Mouse (Mus musculus): ENCODE measurements around the gene Crlf3.

Crlf3 gene

DNA sequence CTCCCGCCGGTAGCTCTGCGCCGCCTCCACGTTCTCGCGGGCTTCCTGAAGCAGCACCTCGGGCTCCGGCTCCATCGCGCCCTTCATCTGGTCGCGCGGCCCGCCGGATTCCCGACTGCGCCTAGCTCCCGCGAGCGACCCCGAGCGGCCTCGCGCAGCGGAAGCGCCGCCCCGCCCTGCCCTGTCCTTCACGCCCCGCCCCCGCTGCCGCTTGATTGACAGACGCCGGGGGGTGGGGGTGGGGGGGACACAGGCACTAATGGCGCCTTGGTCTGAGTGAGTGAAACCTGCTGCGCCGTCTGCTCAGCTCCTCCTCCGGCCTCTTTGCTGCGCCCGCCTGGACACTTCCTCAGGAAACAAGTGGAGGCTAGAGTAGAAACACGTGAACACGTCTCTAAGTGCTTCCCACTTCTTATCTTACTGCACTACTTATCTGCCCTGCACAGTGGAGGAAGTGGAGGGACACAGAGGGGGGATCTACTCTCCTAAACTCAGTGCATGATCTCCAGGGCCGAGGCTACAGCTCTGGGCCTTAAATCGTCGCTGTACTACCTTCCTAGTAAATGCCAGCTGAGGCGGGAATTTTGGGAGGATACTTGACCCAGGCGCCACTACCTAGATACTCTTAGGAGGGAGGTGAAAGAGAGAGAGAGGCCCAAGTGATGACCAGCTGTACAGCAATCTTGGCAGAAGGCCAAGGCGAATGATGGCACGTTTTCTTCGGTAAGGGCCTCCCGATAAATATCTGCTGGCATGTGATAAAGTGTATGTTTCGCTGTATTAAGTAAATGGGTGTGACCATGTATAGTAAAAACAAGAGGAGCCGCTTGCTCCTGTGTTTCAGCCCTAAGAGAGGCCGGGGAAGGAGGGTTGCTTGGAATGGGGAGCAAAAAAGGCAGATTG is at the start of gene Crlf3:
Crlf3 (minus strand) TSS at position 166 of the 903 bp plus-strand sequence.
- peak; percentile 95 for DNase-seq (ENCODE audit: low read depth)

DNA sequence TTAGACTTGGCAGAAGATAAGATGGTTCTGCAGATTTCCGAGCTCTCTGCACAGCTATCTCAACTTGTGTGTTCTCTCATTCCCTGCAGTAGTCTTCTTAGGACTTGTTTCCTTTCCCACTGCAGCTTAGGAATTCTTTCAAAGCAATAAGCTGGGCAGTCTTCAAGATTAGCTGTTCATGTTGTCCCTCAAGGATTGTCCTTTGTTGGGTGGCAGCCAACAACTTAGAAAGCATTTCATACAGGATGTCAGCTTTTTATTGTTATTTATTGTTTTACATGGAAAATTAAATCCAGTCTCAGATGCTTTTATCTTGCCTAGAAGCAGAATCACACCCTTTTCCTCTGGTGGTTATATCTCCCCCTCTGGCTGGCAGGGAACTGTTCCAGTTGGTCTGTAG is 35.6 kb upstream of the Crlf3 start:
- no peak for DNase-seq (ENCODE audit: low read depth)

DNA sequence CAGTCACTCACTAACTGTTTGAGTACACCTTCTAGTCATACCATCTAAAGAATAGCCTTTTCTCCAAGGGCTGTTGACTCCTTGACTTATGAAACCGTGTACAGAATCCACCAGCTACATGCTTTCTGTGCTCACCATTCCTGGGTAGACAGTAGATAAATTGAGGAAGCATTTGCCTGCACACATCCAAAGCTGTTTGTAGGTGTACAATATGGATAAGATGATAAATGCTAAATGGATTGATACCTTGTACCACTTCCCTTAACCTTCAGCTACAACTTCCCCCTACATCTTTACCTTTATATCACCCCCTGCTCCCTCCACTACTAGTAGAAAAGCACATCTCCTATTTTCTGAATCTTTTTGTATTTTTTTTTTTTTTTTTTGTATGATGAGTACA is 23.6 kb upstream of the Crlf3 start:
- no peak for DNase-seq (ENCODE audit: low read depth)

DNA sequence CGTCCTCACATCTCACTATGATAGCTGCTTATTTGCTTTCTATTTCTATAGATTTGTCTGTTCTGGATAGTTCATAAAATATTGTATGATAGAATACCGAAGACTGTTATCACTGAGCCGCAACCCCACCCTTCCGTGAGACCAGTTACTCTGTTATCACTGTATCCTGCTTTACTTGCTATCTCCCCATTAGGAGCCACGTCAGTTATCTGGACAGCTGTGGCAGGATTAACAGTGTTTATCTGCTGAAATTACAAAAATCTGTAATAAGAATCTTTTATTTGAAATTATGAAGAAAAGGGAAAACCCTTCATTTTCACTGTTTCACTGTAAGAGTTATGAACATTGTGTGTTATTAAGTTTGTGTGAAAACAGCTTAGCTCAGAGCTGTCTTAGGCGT is 20.5 kb upstream of the Crlf3 start:
- DNase-seq (ENCODE audit: low read depth), result no peak

DNA sequence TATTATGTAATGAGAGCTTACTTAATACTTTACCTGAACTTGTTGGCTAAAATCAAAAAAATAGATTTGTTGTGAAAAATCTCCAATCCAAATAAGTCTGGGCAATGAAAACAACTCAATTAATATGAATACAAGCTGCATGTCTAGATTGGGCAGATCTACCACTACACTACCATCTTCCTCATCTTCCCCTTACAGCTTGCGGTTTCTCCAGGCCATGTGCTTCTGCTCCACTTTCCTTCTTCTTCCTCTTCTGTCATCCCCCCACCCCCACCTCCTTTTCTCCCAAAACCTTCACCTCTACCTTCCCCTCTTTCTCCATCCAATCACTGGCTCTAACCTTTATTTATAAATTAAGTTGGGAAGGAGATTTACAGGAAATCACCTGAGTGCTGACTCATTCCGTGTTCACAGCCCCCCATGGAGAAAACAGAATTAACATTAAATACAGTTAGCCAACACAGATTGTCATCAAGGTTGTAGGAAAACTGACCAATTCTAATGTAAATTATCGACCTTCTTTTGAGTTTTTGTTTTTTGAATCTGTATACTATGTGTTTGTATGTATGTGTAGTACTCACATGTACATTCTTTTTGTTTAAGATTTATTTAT is 17.8 kb upstream of the Crlf3 start:
- no peak for DNase-seq (ENCODE audit: low read depth)

DNA sequence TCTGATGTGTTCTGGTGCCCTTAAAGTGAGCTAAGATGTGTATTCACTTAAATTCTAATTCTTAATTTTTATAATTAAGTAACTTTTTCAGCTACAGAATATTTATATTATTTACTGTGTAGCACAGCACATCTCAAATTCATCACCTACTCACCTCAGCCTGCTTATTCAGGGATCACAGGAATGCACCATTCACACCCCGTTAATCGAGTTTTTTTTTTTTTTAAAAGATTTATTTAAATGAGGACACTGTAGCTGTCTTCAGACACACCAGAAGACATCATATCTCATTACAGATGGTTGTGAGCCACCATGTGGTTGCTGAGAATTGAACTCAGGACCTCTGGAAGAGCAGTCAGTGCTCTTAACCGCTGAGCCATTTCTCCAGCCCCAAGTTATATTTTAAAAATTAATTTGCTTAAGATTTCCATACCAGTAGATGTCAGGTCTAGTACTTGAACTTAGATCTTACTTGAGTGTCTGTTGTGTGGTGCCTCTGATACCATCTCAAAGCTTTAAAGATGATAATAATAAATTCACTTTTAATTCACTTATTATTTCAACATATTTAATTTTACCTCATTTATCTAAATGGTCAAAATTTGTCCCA is 9.9 kb upstream of the Crlf3 start:
- DNase-seq (ENCODE audit: low read depth), result no peak

DNA sequence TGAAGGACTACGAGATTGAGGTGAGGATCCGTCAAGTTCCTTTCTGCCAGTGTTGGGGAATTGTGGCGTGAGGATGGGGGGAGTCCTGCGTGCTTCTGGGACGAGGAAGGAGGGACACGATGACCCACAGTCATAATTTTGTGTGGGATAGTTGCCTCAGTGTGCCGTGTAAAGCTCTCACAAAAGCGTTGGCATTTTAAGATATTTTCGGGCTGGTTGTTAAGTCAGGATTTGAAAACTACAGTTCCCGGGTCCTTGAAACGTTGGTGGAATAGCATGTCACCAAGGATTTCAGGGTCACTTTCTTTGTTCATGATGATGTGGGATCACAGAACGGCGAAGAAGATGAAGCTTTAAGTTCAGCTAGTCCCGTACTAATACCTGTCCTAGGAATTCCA is 9.0 kb upstream of the Crlf3 start:
- peak; percentile 34 for DNase-seq (ENCODE audit: low read depth)

DNA sequence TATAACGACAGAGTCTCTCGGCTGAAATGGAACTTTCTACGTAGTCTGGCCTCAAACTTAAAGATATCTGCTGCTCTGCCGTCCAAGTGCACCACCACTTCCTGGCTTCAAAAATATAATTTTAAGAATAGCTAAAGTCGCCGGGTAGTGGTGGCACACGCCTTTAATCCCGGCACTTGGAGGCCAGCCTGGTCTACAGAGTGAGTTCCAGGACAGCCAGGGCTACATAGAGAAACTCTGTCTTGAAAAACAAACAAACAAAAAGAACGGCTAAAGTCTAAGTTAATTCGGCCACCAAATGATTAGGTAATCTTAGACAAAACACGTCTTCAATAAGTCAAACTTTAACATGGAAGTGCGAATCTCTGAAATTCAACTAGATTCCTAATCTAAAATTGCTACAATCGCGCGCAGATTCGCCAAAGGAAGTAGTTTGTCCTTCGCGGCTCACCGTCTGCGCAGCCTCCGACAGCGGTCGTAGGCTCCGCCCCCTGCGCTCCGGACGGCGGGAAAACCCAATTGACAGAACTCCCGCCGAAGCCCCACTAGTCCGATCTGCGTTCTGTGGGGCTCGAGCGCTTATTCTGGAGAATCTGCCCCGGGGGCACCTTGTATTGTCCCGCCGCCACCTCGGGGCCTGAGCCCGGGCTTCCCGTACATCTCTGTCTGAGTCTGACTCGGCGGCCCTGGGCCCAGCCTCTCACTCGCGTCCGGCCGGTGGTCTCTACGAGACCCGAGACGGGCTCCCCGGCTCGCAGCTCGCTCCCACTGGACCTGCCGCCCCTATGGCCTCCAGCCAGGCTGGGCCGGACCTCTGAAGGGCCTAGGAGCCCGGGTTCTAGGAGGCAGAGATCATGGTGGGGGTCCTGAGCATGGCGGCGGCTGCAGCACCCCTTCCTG is 8.4 kb upstream of the Crlf3 start, which contains the start of gene Atad5:
Atad5 (plus strand) TSS at position 484 of the 900 bp plus-strand sequence.
- DNase-seq (ENCODE audit: low read depth), result peak; percentile 92

DNA sequence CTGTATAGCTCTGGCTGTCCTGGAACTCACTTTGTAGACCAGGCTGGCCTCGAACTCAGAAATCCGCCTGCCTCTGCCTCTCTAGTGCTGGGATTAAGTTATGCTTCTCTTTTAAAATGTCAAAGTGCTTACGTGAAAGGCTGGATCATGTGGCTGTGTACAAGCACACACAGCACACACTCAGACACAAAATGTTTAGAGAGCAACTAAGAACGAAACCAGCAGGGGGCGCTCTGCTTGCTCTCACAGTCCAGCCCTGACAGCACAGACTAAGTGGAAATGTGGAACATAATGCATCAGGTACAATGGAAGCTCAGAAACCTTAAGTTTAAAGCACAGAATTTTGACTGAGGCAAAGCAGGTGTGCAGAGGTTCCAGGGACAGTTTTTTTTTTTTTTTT is 6.1 kb upstream of the Crlf3 start:
- DNase-seq (ENCODE audit: low read depth), result peak; percentile 97

DNA sequence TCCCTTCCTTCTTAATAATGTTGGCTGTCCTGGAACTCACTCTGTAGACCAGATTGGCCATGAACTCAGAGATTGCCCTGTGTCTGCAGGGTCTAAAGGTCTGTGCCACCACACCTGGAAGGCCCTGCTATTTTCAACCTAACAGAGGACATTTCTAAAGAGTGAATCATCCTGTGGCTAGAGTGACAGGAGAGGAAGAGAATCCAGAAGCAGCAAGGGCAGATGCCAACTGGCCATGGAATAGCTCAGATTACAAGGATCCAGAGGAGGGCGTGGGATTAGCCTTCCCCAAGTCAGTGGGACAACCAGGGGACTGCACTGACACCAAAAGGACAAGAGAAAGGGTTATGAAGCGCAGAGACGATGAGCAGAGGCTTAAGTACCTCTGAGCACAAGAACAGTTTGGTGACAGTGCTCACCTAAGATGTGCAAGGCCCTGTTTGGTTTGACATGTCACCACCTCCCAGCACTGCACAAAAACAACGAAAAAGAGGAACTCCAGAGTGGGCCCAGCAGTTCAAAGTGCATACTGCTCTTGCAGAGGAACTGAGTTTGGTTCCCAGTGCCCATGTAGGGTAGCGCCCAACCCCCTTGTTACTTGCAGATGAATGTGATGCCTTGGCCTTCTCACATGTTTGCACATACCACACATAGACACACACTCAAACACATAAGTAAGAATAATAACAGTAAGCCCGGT is 4.7 kb upstream of the Crlf3 start:
- DNase-seq (ENCODE audit: low read depth), result no peak

DNA sequence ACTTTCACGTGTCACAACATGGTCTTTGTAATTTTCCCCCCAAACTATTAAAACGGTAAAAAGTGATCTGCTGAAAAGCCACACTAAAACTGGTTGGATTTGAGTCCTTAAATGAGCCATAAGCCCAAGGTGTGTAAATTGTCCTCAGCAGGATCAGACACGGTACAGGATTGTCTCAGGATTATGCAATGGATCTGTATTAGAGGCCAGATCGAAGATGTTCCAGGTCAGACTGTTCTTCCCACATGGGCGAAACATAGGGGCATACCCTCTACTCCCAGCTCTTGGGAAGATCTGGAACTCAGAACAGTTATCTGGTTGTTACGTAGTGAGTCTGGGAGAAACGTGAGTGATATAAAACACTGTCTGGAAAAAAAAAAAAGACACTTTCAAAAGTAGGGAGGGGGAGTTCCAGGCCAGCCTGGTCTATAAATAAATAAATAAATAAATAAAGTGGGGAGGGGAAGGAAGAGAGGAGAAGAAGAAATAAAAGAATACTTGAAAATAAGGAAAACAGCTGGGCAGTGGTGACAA is 1.1 kb upstream of the Crlf3 start:
- no peak for DNase-seq (ENCODE audit: low read depth)

DNA sequence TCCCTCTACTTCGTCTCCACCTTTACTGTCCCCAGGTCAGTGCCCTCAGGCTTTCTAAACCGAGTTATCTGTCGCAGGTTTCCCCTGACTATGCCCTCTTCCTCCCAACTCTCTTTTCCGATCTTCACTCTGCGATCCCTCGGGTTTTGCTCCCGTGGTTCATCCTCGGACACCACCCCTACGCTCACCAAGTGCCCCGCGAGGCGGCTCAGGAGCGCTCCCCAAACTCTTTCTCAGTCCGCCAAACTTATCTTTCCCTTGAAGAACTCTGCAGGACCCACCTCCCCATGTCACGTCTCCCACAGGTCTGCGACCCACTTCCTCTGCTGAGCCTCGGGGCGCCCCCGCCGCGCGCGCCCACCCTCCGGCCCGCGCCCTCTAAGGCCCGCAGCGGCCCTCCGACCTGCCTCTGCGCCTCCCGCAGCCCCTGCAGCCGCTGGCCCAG is 388 bp downstream of the Crlf3 start:
- no peak for DNase-seq (ENCODE audit: low read depth)

DNA sequence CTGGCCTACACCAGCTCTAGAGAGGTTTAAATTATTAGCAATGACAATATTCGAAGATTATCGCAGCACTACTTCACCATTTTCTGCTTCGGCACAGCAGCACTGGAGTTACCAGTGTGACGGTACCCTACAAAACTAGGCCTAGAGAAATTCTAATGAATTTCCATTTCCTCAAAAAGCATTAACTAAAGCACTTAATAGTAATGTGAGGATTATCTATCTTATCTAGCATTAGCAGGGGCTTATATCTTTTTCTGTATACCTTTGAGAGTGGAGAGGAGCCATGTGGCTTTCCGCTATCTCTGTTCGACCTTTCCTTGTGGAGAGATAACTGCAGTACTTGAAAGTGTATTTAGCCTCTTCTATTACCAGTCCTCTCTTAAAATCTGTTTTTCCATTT is 1.0 kb downstream of the Crlf3 start:
- DNase-seq (ENCODE audit: low read depth), result no peak

DNA sequence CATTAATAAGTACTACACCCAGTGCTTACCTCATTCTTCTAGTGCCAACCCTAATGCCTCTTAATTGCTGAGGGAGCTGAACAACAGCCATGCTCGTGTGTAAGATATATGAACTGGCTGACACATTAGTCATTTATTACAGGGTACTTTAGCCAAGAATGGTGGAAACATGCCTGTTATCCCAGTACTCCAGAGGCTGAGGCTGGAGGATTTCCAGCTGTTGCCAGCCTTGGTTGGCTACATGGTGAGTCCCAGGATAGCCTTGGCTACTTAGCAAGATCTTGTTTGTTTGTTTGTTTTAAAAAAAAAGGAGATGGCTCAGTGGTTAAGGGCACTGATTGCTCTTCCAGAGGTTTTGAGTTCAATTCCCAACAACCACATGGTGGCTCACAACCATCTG is 2.0 kb downstream of the Crlf3 start:
- no peak for DNase-seq (ENCODE audit: low read depth)

DNA sequence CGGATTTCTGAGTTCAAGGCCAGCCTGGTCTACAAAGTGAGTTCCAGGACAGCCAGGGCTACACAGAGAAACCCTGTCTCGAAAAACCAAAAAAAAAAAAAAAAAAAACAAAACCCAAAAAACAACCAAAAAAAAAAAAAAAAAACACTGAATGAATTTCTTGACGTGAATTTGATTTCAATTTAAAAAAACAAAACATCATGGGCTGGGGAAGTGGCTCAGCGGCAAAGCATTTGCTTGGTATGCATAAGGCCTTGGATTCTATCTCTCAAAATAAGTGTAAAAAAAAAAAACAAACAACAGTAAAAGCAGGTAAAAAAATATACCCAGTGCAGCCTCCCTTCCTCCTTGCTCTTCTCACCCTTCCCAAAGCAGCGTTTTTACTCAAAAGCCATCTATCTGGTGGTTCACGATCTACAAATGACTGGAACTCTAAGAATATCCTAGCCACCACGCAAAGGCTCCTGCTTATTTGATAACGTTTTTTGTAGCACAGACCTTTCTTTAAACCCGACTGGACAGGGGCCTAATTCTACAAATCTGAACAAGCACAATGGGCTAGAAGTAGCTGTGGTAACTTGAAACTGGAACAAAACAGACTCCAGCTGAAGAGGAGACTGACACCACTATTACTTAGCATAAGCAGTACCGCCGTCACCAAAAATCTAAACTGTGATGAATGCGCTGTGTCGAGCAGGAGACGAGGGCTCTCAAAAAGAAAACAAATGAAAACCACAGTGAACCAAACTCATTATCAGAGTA is 2.8 kb downstream of the Crlf3 start:
- peak; percentile 60 for DNase-seq (ENCODE audit: low read depth)

DNA sequence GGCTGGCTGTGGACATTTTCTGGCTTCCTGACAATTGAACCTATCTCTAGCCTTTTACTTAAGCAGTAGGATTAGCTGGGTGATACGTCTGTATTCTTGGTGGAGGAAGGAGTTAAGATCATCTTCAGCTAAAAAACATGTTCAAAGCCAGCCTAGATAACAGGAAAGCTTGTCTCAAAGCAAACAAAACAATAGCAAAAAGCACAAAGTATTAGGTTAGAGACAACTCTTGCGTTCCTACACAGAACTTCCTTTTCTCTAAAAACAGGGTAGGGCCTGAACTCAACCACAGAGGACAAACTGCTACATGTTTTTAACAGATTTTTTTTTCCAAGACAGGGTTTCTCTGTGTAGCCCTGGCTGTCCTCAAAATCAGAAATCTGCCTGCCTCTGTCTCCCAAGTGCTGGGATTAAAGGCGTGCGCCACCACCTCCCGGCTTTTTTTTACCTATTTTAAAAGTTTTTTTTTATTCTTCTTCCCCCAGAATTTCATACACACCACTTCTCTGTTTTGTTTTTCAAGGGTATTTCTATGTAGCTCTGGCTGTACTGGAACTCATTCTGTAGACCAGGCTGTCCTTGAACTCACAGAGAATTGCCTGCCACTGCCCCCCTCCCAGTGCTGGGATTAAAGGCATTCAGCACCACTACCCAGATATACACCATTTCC is 5.0 kb downstream of the Crlf3 start:
- DNase-seq (ENCODE audit: low read depth), result peak; percentile 75

DNA sequence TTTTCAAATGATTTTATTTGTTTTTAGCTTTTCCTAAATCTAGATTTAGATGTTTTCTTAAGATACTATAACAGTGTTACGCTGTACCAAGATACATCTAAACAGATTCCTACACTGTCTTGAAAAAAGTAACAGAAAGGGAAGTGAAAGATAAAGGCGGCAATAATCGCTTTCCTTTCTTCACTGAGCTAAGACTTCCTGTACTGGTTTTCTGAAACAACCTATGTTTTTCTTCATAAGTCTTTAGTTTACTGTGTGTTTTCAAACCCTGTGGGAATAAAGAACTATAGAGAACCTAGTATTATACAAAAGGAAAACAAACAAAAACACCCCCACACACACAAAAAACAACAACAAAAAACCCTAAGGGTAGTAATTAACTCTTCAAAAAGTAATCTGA is 8.4 kb downstream of the Crlf3 start:
- DNase-seq (ENCODE audit: low read depth), result peak; percentile 63

DNA sequence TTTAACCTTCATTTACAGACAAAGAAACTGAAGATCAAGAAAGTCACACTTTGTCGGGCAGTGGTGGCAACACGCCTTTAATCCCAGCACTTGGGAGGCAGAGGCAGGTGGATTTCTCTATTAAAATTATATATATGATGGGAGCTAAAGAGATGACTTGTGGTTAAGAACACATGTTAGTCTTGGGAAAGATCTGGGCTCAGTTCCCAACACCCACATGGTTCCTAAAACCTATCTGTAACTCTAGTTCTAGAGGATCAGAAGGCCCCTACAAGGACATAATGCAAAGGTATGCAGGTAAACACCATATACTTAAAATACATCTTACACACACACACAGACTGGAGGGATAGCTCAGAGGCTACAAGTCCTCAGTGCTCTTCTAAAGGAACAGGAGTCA is 9.8 kb downstream of the Crlf3 start:
- no peak for DNase-seq (ENCODE audit: low read depth)

DNA sequence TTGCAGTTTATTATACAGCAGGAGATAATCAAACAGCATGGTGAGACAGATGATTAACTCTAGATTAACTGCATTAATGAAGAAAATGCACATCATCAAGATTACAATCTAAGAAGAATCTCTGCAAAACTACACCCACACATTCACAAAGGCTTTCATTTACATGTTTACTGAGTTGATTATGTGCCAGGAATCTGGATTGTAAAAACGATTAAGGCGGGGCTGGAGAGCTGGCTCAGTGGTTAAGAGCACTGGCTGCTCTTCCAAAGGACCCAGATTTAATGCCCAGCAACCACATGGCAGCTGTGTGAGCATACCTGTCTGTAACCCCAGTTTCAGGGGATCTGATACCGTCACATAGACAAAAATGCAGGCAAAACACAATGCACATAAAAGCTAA is 11.0 kb downstream of the Crlf3 start:
- DNase-seq (ENCODE audit: low read depth), result no peak

DNA sequence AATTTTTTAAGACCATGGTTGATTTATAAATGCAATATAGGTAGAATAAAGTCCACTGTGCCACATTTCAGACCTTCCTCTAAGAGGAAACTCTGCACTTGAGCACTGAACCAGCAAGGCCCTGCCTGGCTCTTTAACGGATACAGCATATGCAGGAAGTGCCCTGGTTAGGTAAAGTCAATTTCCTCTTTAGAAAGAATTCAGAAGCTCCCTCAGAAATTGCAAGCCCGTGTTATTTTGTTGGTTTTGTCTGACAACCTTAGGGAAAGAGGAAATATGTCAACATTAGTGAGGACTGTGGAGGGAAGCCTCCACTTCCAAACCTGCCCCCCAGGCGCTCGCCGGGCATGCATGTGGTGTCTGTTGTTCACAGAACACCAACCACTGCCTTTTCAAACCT is 13.2 kb downstream of the Crlf3 start:
- peak; percentile 69 for DNase-seq (ENCODE audit: low read depth)
